Mouse (Mus musculus): ENCODE measurements around the gene Bnip2.
A peak's percentile ranks its signal among the peaks of the same experiment; 100 is the strongest.
"Not testable (repeated sequence)": the region's sequence is repeated elsewhere in the genome, so short reads cannot be mapped to it uniquely, and the experiment has no call there.

Bnip2 gene

GRCm38 (mm10) chr9:70010781-70011473 is 21.7 kb downstream of the Bnip2 start:
- DNase-seq (ENCODE audit: low spot score) = no peak

DNA sequence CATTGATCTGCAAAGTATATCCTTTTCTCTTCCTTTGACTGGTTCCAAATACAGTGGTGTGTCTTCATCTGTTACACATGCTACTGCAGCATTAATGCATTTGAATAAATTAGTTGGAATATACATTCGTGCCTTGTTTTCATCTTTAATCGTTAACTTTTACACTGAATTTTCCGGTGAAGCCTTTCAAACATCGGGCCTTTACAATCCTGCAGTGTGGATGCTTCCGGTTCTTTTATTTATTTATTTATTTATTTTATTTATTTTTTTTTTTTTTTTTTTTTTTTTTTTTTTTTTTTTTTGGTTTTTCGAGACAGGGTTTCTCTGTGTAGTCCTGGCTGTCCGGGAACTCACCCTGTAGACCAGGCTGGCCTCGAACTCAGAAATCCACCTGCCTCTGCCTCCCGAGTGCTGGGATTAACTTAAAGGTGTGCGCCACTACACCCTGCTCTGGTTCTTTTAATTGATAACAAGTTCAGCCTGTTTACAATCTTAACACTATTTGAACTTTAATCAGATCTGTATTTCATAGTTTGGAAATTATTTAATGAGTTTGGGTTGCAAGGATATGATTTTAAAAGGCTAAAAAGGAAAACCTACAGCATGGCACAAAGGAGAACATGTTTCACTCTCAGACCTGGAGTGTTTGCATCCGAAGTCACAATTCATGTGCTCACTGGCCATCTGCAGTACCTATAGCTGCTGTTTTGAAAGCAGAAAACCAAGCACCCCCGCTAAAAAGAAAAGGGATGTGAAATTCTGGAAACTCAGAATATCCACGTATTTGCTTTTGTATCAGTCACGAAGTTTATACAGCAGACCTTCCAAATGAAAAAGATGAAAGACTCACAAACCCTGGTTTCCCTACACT is 22.5 kb downstream of the Bnip2 start:
- no peak for DNase-seq (ENCODE audit: low spot score)

DNA sequence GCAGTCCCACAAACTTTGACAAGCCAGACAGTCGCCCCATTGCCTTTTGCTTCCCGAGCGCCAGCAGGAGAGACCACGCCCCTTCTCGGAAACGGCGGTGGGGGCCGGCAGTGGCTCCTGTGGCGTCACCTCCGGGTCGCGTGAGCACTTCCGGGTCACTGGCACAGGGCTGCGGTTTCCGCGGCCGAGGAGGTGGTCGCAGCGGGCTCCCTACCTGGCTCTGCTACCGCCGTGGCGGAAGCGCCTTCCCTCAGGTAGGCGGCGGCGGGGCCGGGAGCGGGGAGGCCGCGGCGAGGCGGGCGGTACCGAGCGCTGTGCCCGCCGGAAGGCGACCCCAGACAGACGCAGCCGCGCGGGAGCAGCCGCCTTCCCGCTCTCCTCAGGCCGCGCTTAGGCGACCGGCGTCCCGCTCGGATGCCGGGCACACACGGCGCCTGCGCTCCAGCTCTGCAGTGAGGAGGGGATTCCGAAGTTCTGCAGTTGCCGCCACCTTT is 23.2 kb downstream of the Bnip2 start, which contains the start of gene Gtf2a2:
TSS of gene Gtf2a2 (plus strand) at position 143 of the 494 bp plus-strand sequence.
- peak; percentile 93 for DNase-seq (ENCODE audit: low spot score)

- no peak for DNase-seq (ENCODE audit: low spot score)
Observed at GRCm38 (mm10) chr9:70015632-70016031, 26.4 kb downstream of the Bnip2 start.

GRCm38 (mm10) chr9:70018879-70019278 is 29.6 kb downstream of the Bnip2 start:
- DNase-seq (ENCODE audit: low spot score) = no peak

- no peak for DNase-seq (ENCODE audit: low spot score)
Observed at GRCm38 (mm10) chr9:70021610-70022009, 32.3 kb downstream of the Bnip2 start.

DNA sequence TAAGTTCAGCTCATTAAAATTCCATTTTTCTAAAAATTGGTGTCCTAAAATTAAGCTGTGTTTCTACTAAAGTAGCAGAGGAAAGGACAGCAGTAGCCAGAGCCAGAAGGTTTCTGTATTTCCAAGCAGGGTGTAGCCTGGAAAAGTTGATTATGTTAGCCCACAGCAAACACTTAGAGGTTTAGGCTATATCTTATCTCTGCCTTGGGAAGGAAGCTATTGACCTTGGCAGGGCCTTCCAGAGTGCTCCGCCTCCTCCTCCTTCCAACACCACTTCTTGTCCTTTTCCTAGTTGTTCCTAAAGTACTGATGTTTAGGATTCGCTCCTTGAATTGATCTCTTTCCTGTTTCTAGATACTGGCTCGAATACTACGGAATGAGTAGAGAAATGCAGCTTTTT is 32.8 kb downstream of the Bnip2 start:
- DNase-seq (ENCODE audit: low spot score) = no peak

DNA sequence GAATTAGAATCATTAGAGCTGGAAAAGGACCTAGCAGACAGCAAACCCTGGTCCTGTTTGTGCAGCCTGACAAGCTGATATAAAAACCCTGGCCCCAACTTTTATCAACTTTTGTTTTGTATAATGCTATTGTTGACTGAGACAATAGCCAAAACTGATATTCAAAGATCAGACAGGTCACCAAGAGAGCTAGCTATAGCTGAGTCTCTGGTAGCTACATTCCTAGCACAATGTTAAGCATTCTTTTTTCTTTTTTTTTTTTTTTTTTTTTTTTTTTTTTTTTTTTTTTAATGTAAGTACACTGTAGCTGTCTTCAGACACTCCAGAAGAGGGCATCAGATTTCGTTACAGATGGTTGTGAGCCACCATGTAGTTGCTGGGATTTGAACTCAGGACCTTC is 34.3 kb downstream of the Bnip2 start:
- not testable (repeated sequence) for DNase-seq (ENCODE audit: low spot score)

DNA sequence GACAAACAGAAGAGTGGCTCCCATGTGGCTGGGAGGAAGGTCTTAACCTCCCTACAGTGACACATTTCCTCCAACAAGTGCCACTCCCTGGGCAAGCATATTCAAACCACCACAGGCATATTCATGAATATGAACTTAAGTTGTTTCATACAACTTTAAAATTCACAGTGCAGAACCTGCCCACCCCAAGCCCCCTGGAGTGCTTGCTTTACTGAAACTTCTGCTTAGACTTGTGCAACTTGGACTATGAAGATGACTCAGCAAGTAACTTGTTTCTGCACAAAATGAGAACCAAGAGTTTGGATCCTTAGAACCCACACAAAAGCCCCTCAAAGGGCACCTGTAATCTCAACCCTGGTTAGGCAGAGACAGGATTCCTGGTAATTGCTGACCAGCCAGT is 35.4 kb downstream of the Bnip2 start:
- no peak for DNase-seq (ENCODE audit: low spot score)

GRCm38 (mm10) chr9:70025365-70026012 is 36.2 kb downstream of the Bnip2 start:
- no peak for DNase-seq (ENCODE audit: low spot score)

DNA sequence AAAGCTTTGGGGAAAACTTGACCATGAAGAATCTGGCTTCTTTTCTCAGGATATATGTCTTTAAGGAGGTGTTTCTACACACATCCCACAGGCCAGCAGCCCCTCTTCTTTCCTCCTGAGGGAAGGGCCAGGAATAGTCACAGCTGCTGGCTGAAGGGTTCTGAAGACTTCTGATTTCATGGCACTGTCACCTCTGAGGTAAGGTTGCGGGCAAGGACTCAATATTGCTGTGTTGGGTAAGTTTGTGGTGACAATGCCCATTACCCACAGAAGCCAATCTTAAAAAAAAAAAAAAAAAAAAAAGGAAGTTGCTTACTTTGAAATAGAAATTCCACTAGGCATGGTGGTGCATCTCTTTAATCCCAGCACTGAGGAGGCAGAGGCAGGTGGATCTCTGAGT is 42.9 kb downstream of the Bnip2 start:
- DNase-seq (ENCODE audit: low spot score) = no peak

DNA sequence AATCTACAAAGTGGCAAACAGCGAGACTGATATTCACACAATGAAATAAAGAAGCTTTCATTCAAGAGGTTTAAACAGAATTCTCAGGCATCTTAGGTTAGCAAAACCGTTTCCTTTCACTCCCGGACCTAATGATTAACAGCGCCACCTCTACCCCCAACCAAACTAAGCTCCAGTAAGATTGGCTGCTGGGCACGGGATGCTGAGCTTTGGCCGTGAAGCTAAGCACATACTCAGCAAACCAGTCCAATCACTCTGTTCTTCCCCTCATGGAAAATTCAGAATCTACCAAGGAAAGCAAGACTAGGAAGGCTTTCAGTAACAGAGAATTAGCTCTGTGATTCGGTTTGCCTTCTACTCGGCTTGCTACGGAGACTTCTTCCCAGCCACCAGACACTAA is 43.8 kb downstream of the Bnip2 start:
- DNase-seq (ENCODE audit: low spot score) = no peak

- no peak for DNase-seq (ENCODE audit: low spot score)
Observed at GRCm38 (mm10) chr9:70034702-70035101, 45.4 kb downstream of the Bnip2 start.

GRCm38 (mm10) chr9:70036646-70037045 is 47.4 kb downstream of the Bnip2 start:
- no peak for DNase-seq (ENCODE audit: low spot score)

DNA sequence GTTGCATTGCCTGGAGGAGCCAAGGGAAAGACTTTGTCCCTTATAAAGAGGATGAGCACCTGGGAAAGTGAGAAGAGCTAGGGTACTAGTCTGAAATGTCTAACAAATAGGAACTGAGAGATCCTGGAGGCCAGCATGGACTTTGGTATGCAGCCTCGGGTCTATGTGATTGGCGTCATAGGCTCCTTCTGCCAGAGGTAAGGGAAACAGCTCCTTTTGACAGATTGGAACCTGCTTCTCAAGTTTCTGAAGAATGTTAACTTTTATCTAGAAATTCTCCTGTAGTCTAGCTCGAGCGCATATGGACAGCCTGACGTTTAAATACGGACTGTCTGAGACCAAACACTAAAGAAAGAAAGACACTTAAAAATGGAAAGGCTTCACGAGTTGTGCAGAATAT is 48.7 kb downstream of the Bnip2 start, which contains the start of gene Gcnt3:
TSS of gene Gcnt3 (minus strand) at position 101 of the 400 bp plus-strand sequence.
- DNase-seq (ENCODE audit: low spot score) = no peak

DNA sequence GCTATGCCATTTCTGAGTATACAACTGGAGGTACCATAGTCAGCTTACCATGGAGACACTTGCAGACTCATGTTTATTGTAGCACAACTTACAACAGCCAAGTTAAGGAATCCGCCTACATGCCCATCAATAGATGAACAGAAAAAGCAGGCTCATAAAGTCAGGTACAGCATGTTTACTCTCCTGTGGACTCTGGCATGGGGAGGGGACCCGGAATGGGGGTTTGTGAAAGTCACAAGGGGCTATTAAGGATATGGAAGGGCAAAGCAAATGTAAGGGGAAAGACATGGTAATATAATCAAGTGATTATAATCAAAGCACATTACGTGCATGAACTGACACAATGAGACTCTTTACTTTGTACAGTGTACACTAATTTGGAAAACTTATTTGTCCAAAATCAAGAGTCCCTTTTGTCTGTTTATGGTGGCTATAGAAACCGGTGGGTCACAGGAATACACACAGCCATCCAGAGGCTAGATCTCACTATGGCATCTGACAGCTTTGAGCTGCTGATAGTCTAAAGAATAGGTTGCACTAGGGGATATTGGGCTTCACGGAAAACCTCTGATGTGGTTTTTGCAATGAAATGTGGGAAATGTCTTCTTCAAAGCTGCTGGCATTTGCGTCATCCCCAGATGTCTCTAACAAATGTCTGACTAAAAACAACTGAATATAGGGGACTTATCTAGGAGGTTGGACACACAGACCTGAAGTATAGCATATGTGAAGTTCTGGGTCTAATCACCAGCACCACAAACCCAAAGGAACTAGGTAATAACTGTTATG is 50.5 kb downstream of the Bnip2 start:
- no peak for DNase-seq (ENCODE audit: low spot score)

DNA sequence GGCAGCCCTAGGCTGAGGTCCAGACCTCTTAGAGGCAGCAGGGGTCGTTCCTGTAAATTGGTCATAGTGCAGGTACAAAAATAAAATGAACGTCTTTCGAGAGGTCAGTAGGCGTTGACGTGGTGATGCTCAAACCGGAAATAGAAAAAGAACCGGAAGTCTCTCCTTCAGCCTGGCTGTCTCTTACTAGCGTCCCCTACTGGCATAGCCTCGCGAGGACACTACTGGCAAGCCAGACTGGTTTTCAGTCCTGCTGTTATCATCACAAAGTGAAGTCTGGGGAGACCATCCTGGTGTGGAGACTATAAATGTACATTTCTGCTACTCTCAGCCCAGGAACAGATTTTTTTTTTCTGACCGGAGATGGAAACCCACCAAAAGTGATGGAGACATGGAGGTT is 51.3 kb downstream of the Bnip2 start:
- DNase-seq (ENCODE audit: low spot score) = no peak

DNA sequence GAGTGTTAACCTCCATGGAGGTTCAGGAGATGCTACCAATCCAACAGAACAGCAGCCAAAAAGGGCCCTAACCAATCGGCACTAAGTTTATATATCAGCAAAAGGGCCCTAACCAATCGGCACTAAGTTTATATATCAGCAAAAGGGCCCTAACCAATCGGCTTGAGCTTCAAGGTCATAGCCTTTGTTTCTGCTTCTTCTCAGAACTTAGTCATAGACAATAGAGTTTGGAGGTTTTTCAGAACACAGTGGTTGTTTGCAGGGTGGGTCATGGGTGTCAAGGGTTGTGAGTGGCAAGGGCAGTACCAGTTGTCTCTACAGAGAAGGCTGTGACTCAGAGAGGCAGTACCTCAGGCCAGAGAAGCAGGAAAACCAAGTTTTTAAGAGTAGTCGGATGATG is 52.9 kb downstream of the Bnip2 start:
- DNase-seq (ENCODE audit: low spot score) = no peak

DNA sequence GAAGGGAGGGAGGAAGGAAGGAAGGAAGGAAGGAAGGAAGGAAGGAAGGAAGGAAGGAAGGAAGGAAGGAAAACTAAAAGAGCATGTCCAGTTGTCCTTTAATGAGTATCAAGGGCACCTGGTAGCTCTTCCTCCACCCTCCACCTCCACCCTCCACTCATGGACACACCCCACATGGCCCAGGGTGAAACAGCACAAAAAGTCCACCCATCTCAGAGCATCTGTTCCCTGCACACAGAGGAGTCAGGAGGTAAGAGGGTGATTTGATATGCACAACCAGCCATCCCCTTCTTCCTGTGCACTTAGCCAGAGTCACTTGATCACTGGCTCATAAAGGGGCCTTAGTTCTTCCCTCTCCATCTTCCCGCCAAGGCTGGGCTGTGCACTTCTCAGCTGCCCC is 53.7 kb downstream of the Bnip2 start:
- DNase-seq (ENCODE audit: low spot score) = no peak

GRCm38 (mm10) chr9:70044865-70045264 is 55.6 kb downstream of the Bnip2 start:
- DNase-seq (ENCODE audit: low spot score) = no peak

DNA sequence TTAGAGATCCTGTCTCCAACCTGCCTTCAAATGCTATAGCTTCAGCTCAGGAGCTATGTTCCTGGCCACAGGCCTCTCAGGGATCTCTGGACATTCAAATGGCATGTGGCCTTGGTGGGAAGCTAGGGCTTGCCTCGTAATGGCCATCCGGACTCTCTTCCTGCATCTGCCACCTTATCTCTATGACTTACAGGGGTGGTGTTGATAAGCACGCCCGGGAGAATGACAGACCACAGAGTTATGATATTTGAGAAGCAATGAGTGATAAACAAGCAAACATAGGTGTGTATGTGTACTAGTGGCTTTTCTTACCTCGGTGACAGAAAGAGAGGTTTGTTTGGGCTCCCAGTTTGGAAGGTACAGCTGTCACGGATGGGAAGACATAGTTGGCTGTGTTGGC is 57.0 kb downstream of the Bnip2 start:
- no peak for DNase-seq (ENCODE audit: low spot score)

DNA sequence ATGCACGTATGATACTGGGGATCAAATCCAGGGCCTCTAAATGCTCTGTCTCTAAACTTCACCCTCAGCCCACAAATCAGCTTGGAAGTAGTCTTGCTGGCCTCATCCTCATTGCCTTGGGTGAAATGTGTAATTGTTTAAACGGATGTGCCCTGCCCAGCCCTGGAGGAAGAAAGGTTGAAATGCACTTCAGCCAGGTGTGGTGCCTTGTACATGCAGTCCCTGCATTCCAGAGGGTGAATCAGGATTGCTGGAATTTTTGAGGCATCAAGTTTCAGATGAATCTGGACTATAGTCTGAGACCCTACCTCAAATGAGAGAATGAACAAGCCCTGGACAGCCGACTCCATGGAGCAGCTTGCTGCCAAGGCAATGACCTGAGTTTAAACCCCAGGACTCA is 58.6 kb downstream of the Bnip2 start:
- no peak for DNase-seq (ENCODE audit: low spot score)

Measured in urinary bladder, postnatal 25 days (tissue).